Mouse (Mus musculus): Measurements from ENCODE around the gene Adh4.
"Not testable (repeated sequence)": the region's sequence is repeated elsewhere in the genome, so short reads cannot be mapped to it uniquely, and the experiment has no call there.

Adh4 gene

DNA sequence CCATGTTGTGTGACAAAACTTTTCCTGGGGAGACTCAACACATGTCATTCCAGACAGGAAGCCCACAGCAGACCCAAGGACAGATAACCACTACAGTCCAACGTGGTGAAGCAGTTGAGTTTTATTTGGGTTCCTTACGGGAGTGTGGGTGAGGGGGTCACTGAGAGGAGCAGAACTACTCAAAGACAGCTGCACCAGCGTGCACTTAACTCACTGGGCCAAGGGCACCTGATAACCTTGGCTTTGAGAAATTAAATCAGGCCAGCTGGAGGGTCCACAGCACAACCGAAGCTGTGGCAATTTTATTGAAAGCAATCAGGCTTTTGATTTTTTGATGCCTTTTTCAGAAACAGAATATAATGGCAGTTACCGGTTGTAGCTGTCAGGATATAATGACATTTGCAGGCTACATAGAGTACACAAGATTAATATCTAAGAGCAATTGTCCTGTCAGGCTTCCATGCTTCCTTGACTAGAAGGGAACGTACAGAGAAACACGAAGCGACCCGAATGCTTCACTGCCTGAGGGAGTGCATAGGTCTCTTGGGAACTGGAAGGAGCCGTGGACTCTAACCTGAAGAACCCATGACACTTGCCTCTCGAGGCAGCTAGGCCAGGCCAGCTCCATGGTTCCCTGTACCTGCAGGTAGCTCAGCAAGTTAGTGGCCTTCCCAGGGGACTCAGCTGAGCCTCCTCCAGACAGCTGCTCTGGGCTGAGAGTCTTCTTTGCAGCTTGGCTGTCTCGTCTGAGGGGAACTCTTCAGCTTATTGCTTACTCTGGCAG, 33.0 kb downstream of the Adh4 start:
- no peak for DNase-seq

DNA sequence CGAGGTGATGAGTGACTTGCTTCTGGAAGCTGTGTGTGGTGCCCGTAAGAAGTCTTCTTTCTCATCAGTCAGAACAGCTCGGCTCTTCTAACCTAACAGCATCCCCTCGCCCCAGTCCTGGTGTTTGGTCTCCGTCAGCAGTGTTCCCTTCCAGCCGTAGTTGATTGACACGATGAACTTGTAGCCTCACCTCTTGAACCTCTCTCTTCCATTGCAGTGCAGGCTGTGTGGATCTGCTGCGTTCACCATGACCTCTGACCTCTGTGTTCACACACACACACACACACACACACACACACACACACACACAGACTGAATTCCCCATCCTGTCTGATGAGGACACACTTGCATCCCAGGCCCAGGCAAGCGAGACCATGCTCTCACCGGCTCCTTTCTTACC, 36.9 kb downstream of the Adh4 start:
- no peak for DNase-seq

DNA sequence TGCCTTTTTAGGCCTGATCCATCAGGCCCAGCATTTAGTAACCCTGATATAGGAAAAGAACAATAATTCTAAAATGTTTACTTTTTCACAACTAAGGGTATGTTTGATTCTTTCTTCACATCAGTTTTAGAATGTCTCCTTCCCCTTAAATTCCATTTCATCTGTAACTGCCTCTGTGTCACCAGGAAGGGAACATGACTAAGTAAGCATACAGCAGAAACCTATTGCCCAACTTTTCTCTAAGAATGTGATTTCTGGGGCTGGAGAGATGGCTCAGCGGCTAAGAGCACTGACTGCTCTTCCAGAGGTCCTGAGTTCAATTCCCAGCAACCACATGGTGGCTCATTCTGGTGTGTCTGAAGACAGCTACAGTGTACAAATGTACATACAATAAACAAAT, 39.0 kb downstream of the Adh4 start:
- no peak for DNase-seq

DNA sequence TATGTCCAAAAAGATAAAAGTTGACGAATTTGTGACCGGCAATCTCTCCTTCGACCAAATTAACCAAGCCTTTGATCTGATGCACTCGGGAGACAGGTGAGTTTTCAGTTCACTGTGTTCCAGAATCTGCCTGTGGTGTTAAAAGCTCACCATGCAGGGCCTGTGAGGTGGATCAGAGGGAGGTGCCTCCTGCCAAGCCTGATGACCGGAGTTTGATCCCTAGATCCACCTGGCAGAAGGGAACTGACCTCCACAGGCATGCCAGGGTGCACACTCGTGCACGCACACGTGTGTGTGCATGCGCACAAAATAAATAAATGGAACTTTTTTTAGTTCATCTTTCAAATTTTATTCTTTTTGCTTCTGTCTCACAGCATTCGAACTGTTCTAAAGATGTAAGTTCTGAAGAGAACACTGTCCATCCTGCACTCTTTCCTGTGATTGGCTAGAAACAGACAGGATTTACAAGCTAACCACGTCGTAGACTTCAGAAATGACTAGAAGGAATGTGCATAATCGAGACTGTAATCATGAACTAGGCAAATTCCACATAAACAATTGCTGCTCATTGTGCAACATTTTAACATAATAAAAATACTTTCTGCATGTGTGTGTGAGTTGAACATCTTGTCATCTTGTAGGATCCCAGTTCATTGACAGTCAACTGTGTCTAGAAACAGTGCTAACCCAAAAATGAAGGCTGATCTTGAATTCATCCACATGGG, 39.6 kb downstream of the Adh4 start:
- DNase-seq: no peak

DNA sequence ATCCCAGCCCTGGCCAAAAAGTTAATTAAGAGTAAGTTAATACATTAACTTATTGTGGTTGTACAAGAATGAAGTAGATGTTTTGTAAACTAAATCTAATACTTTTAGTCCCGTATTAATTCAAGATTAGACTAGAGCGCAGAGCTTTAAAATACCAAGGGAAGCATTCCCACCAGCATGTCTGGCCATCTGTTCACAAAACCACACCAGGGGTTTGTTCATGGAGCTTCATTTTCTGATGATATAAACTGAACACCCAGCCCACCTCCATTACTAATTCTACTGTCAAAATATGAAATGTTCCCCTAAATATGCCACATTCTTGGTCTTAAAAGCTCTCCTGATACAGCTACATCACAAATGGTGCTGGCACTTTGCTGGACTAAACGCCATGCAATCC, 43.2 kb downstream of the Adh4 start:
- DNase-seq: no peak

DNA sequence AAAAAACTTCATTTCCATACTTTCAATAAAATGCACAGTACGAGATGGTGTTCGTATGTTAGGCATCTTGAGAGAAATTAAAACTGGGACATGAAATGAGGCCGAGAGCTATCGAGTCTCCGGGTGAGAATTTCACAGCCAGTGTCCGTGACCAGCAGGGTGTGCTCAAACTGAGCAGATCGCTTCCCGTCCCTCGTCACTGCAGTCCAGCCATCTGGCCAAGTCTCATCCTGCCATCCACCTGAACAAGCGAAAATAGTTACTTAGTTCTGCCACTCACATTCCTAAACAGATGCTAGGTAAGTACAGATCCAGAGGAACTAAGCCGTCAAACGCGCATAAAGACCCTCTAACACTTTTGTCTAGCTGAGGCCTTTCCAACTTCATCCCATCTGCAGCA, 45.0 kb downstream of the Adh4 start:
- DNase-seq: no peak

DNA sequence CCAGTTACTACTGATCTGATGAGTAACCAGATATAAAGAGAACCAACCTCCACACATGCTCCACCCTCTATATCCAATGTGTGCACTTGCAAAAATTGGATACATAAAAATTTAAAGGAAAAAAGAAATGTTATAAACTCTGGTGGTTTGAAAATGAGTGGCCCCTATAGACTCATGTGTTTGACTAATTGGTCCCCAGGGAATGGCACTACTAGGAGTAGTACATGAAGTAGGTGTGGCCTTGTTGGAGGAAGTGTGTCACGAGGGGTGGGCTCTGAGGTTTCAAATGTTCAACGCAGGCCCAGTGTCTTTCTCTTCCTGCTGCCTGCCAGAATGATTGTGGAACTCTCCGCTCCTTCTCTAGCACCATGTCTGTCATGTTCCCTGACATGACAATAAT, 46.6 kb downstream of the Adh4 start:
- DNase-seq: no peak

DNA sequence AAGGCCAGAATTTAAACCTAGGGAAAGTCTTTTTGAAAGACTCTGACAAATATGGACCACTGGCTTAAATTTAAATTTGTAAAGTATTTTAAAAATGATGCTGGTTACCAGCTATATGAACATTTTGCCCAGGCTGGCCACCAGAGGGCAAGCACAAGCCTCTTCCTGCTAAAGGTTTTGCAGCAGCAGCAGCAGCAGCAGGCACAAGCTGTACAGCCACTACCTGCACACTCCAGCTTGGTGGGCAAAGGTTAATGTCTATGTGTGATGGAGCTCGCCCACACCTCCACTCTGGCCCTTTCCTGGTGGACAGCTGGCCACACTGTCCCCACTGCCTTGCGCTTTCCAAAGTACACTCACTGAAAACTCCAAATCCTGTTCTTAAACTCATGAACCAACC, 47.9 kb downstream of the Adh4 start:
- peak; percentile 32 for DNase-seq

DNA sequence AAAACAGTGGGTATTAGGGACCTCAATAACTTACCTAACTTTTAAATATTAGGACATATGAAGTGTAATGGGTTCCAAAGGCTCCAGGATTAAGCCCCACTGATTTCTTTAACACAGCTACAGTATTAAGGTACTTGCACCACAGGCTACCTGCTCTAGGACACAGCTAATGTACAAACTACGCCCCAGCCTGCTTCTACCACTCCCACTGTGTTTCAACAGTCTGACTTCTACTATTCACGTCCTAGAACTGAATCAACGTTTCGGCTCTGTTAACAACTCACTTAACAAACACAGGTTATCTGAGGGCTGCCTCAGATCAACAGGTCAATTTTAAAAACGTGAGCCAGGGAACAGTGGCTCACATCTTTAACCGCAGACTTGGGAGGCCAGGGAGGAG, 48.5 kb downstream of the Adh4 start:
- DNase-seq: no peak

DNA sequence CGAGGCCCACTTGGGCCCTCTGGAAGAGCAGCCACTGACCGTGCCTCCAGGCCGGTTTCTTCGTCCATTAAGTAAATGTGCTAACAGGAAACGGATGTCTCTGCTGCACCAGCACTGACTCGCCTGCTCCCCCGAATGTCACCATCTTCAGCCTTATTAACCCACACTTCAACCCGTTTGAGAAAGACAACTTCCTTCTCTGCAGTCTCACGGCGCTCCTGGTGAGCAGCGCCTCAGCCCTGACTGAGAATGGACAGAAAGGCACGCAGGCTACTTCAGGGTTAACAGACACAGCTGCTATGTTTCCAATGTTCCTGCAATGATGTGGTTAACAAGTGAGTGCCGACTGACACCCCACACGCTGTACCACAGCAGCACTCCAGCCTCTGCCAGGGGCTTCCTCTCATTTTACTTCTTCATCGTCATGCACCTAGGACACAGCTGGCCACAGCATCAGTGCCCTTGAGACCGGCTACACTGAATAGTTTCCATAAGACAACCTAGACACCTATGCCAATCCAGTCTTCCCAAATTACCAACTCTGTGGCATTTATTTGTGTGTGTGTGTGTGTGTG, 49.4 kb downstream of the Adh4 start:
- no peak for DNase-seq

DNA sequence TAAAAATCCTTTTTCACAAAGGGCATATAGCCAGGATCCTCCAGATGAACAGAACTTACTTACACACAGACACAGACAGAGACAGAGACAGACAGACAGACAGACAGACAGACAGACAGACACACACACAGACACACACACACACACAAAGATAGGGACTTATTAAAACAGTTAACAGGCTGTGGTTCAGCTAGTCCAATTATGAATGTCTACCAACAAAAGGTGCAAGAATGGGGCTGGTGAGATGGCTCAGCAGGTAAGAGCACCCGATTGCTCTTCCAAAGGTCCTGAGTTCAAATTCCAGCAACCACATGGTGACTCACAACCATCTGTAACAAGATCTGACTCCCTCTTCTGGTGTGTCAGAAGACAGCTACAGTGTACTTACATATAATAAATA, 51.4 kb downstream of the Adh4 start:
- DNase-seq: not testable (repeated sequence)

DNA sequence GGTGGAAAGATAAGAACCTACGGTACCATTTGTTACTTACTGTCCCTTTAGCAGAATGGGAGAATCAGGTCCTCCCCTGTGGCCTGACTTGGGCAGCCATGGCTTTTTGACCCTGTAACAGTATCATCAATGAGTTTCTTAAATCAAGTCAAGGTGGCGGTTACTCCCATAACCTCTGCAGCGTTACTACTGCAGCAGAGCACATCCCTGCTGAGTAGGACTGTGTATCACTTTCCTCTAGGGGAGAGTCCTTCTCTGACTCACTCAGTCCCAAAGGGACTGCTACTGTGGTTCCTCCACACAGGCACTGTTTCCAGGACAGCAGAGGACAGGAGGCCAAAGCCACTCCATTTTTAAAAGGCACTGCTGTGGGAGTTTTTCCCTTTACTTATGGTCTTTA, 55.8 kb downstream of the Adh4 start:
- DNase-seq: no peak

DNA sequence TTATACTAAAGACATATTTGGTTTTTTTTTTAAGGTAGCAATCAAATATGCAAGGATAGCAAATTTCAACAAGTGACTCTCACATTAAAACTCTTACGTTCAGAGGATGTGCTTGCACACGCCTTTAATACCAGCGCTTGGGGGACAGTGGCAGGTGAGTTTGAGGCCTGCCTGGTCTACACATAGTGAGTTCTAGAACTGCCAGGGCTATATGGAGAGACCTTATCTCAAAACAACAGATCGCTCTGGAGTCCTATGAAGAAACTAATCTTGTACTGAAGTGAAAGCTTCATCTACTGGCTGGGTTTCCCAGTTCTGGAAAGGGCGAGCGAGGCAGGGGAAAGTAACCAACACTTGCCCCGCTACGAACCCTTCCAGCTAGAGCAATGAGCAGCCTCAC, 64.2 kb downstream of the Adh4 start:
- DNase-seq: no peak
